Mouse (Mus musculus): ENCODE data around the gene Atp9a. TPM values are rescaled to one million over a fixed set of nuclear protein-coding genes. Genes with fewer than 3 reads are reported as not detected.
A peak's percentile ranks its signal among the peaks of the same experiment; 100 is the strongest.

The Atp9a gene
- polyA plus RNA-seq, 1 experiment from 2014 or later, result 21.2 TPM

DNA sequence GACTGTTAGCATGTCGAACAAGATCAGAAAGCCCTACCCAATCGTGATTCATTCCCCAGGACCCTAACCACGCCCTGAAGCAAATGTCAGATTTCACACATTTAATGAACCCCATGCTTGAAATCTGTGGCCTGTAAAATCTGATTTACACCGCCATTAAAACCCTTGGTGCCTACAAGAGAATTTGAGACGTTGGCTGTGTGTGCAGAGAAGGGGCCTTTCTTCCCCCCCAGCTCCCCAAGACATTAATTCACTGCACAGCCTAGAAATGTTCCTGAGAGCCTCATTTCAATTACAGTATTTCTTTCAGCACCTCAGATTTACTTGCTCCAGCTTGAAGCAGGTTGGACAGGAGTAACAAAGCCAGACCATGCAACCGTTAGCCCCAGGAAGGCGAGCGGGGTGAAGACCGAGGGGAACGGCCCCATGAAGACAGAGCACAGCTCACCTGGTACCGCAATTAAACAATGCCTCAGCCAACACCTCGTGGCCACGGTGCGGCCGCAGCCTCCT is 123.9 kb downstream of the Atp9a start:
- H3K27ac ChIP-seq, result peak overlapping the region; percentile 88
- H3K9ac ChIP-seq (replicated peaks), result no peak overlapping the region
- H3K4me1 ChIP-seq (replicated peaks), result peaks cover 47% of the 10 kb centered on the region
- H3K4me2 ChIP-seq, result peak overlapping the region; percentile 23; the same call in 1 of the 2 replicates
- no peaks in the 10 kb centered on the region for H3K36me3 ChIP-seq
- H3K27me3 ChIP-seq, result no peaks in the 10 kb centered on the region
- peaks cover 6% of the 10 kb centered on the region; the same call in 1 of the 2 replicates for H3K9me3 ChIP-seq
- peak; percentile 69; the same call in 1 of the 2 replicates for ATAC-seq (ENCODE audit: insufficient number of reproducible peaks, insufficient read depth, low FRiP score, low TSS enrichment, low read depth)
- WGBS, result 14% methylated on average over 15 of the region's 15 CpGs
- H3K4me3 ChIP-seq (replicated peaks), result no peak overlapping the region

DNA sequence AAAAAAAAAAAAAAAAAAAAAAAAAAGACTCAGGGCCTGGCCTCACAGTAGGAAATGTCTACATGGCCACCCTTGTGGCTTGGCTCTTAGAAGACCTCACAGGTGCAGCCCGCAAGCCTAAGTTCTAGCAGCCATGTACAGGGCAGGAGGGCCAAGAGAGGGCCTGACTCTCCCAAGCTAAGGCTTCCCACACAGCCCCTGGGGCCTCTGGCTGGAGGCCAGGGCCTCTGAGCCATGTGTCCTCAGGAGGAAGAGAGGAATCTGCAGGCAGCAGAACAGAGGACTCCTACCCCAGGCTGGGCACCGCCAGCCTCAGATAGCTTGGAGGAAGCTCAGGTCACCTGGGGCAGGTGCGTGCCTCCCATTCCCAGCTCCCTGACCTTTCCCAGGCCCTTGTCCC is 127.0 kb downstream of the Atp9a start:
- no peak overlapping the region for H3K27ac ChIP-seq
- no peak overlapping the region for H3K4me3 ChIP-seq (replicated peaks)
- no peaks in the 10 kb centered on the region for H3K27me3 ChIP-seq
- no peak for ATAC-seq (ENCODE audit: insufficient number of reproducible peaks, insufficient read depth, low FRiP score, low TSS enrichment, low read depth)
- no peaks in the 10 kb centered on the region for H3K36me3 ChIP-seq
- H3K9me3 ChIP-seq, result no peaks in the 10 kb centered on the region
- WGBS, result 91% methylated on average over 3 of the region's 3 CpGs
- no peak overlapping the region for H3K4me2 ChIP-seq
- peaks cover 64% of the 10 kb centered on the region for H3K4me1 ChIP-seq (replicated peaks)
- no peak overlapping the region for H3K9ac ChIP-seq (replicated peaks)

DNA sequence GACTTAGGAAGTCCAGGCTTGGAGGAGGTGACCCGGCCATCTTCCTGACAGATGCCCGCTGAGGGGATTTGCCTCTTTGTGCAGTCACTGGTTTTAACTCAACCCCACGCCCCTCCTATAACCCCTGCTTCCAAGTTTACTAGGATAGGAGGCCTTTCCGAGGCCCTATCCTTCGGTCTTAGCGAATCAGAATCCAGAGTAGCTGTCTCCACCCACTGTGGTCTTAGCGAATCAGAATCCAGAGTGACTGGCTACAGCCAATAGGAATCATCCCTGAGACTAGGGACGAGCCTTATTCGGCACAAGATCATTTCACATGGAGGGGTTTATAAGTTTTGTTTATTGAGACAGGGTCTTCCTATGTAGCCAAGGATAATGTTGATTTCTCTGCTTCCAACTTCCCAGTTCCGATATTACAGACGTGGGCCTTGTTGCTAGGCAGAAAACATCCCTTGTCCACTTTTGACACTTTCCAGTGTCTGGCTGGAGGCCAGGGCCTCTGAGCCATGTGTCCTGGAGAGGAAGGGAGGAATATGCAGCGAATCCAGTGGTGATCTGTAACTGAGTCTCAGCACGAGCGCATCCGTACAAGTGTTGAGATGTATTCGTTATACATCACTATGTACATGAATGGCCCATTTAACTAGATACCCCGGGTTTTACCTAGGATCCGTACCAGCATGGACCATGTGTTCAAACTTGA is 127.9 kb downstream of the Atp9a start:
- H3K4me1 ChIP-seq (replicated peaks), result peaks cover 73% of the 10 kb centered on the region
- H3K9me3 ChIP-seq, result no peaks in the 10 kb centered on the region
- H3K36me3 ChIP-seq, result no peaks in the 10 kb centered on the region
- H3K4me2 ChIP-seq, result 0 out of 2 replicates have a peak overlapping the region, but pooled peaks have one; percentile 26
- ATAC-seq (ENCODE audit: insufficient number of reproducible peaks, insufficient read depth, low FRiP score, low TSS enrichment, low read depth), result no peak
- H3K9ac ChIP-seq (replicated peaks), result no peak overlapping the region
- 72% methylated on average over 18 of the region's 18 CpGs for WGBS
- H3K4me3 ChIP-seq (replicated peaks), result no peak overlapping the region
- H3K27me3 ChIP-seq, result peaks cover 5% of the 10 kb centered on the region
- peak overlapping the region; percentile 47; the same call in 1 of the 2 replicates for H3K27ac ChIP-seq

DNA sequence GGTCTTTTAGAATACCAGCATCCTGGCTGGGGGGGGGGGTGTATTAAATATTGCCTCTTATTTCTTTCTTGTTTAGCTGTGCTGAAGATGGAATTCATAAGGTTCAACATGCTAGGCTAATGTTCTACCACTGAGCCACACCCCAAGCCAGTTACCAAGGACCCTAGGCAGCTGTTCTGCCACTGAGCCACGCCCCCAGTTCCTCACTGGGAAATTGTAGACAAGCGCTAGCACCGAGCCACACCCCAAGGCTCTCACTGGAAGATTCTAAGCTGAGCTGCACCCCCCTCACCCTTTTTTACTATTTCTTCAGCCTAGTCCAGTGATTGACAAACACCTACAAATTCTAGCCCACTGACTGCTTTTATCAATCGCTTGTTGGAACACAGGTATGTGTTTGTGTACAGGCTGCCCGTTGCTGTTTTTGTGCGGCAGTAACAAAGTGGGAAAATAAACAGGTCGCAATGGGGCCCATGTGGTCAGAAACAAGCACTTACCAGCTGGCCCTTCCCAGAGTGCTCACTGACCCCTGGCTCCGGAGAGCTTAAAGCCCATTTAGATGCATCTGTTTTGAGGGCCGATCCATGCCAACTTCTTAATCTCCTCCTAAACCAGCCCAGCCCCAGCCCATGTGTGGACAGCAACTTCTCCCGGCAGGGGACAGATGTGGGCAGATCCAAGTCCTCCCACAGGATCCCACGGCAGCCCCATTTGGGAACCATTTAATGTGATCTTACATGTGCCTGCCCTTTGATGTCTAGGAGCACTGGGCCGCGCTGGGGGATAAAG is 128.9 kb downstream of the Atp9a start:
- Histone ChIP-seq H3K9ac (replicated peaks) (no peak overlapping the region), H3K4me3 (replicated peaks) (no peak overlapping the region), H3K27ac (peak overlapping the region; percentile 50; the same call in 1 of the 2 replicates), H3K9me3 (no peaks in the 10 kb centered on the region), H3K27me3 (peaks cover 5% of the 10 kb centered on the region), H3K36me3 (no peaks in the 10 kb centered on the region), H3K4me1 (replicated peaks) (peaks cover 71% of the 10 kb centered on the region), H3K4me2 (peak overlapping the region; percentile 26; the same call in 1 of the 2 replicates)
- 22% methylated on average over 13 of the region's 13 CpGs for WGBS
- no peak for ATAC-seq (ENCODE audit: insufficient number of reproducible peaks, insufficient read depth, low FRiP score, low TSS enrichment, low read depth)

DNA sequence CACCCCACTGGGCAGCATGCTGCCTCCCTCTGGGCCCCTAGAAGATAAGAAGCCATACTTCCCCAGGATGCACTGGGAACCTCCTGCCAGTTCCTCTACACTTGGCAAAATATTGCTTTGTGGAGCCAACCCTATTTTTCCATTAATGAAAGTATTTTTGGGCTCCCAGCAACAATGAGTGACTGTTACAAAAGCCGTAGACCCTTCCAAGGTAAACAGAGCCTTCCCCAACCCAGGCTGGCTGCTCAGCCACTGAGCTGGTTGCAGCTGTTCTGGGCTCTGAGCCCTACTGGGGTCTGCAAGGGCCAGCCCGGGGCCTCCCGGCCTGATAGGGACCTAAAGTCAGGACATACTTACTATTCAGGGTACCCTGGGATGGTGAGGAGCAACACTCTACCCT is 131.3 kb downstream of the Atp9a start:
- no peak overlapping the region for H3K4me2 ChIP-seq
- no peak overlapping the region for H3K4me3 ChIP-seq (replicated peaks)
- peaks cover 57% of the 10 kb centered on the region for H3K4me1 ChIP-seq (replicated peaks)
- no peaks in the 10 kb centered on the region for H3K36me3 ChIP-seq
- 74% methylated on average over 3 of the region's 3 CpGs for WGBS
- H3K27me3 ChIP-seq, result peaks cover 7% of the 10 kb centered on the region
- 0 out of 2 replicates have a peak overlapping the region, but pooled peaks have one; percentile 41 for H3K27ac ChIP-seq
- no peaks in the 10 kb centered on the region for H3K9me3 ChIP-seq
- no peak overlapping the region for H3K9ac ChIP-seq (replicated peaks)
- ATAC-seq (ENCODE audit: insufficient number of reproducible peaks, insufficient read depth, low FRiP score, low TSS enrichment, low read depth), result no peak

DNA sequence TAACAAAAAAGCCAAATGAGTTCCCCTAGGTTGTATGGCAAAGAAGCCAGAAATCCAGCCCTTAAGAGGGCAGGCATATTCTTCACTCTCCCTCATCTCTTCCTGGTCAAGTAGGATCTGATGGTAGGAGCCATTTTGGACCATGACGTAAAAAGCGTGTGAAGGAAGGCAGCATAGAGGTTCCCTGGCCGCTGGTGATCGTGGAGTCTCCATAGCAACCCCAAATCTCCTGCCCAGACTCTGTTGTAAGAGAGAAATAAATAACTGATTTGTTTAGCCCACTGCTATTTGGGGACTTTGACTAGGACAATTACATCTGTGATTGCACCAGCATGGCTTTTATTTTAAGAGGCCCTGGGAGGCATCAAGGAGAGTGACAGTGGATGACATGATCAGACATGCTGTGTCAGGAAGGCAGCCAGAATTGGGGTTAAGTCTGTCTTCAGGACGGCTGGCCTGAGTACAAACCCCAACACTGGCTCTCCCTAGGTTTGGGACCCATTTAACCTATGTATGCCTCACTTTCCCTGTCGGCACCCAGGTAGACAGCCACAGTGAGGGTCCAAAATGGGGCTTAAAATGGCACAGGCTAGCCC is 132.5 kb downstream of the Atp9a start:
- H3K9ac ChIP-seq (replicated peaks), result no peak overlapping the region
- no peak overlapping the region for H3K4me3 ChIP-seq (replicated peaks)
- H3K4me2 ChIP-seq, result no peak overlapping the region
- no peak overlapping the region for H3K27ac ChIP-seq
- WGBS, result 54% methylated on average over 6 of the region's 6 CpGs
- H3K9me3 ChIP-seq, result no peaks in the 10 kb centered on the region
- no peak for ATAC-seq (ENCODE audit: insufficient number of reproducible peaks, insufficient read depth, low FRiP score, low TSS enrichment, low read depth)
- no peaks in the 10 kb centered on the region for H3K36me3 ChIP-seq
- peaks cover 7% of the 10 kb centered on the region for H3K27me3 ChIP-seq
- peaks cover 53% of the 10 kb centered on the region for H3K4me1 ChIP-seq (replicated peaks)

DNA sequence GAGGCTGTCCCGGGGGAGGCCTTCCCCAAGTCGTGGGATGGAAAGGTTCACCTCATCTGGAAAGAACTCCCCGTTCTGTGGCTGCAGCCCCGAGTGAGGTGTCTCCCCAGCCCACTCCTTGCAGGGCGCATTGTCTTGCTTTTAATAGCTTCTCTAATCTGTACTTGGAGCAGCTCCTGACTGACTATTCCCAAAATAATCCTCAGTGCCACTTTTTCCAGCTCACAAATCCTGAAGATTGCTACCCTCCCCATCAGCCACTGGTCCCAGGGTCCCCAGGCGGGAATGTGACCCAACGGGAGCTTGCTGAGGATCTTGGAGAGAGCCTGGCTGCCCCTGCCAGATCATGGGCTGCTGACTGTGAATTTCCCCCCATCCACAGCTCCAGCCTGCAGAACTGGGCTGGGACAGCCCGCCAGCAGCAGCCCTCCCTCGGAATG is 134.1 kb downstream of the Atp9a start:
- no peaks in the 10 kb centered on the region for H3K36me3 ChIP-seq
- peaks cover 57% of the 10 kb centered on the region for H3K4me1 ChIP-seq (replicated peaks)
- H3K4me3 ChIP-seq (replicated peaks), result no peak overlapping the region
- no peak for ATAC-seq (ENCODE audit: insufficient number of reproducible peaks, insufficient read depth, low FRiP score, low TSS enrichment, low read depth)
- H3K27ac ChIP-seq, result no peak overlapping the region
- no peaks in the 10 kb centered on the region for H3K9me3 ChIP-seq
- 62% methylated on average over 9 of the region's 9 CpGs for WGBS
- H3K4me2 ChIP-seq, result no peak overlapping the region
- no peak overlapping the region for H3K9ac ChIP-seq (replicated peaks)
- peaks cover 13% of the 10 kb centered on the region for H3K27me3 ChIP-seq

DNA sequence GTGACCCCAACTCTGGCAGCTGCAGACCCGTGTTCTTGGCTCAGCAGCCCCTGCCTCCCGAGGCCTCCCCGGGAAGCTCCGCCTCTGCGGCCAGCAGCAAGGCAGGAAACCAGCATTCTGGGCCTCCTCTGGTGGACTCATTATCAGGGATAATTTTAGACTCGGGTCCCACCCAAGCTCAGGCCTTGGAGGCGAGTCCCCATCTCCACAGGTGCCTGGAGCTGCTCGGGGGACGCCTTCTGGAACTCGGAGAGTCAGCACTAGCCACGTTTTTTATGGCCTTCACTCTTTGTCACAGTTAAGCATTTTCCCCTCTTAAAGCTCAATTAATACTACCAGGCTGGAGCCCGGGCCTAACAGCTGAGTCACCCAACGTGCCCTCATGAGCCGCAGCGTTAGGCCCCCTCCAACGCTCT is 137.5 kb downstream of the Atp9a start:
- ATAC-seq (ENCODE audit: insufficient number of reproducible peaks, insufficient read depth, low FRiP score, low TSS enrichment, low read depth), result no peak; the same call in 1 of the 2 replicates
- H3K9me3 ChIP-seq, result no peaks in the 10 kb centered on the region
- no peaks in the 10 kb centered on the region for H3K36me3 ChIP-seq
- H3K4me1 ChIP-seq (replicated peaks), result peaks cover 67% of the 10 kb centered on the region
- no peak overlapping the region for H3K9ac ChIP-seq (replicated peaks)
- H3K27me3 ChIP-seq, result peaks cover 42% of the 10 kb centered on the region
- no peak overlapping the region; the same call in 1 of the 2 replicates for H3K4me2 ChIP-seq
- 12% methylated on average over 16 of the region's 16 CpGs for WGBS
- peak overlapping the region; percentile 79 for H3K27ac ChIP-seq
- no peak overlapping the region for H3K4me3 ChIP-seq (replicated peaks)

DNA sequence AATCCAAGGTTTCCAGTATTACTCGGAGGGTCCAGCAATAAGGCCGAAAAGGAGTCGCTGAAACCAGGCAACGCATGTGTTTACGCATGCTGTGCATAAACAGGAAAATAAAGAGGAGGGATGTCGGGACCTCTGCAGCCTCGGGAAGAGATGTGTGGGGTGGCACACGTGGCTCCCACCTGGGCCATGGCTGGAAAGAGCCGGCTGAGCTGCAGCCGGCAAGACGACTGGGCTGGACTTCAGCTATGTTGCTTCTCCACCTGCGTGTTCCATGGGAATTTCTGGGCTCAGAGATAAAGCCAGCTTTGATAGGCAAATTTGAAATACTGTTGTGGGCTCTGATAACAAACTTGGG is 139.8 kb downstream of the Atp9a start:
- Histone ChIP-seq H3K9ac (replicated peaks) (peak overlapping the region; percentile 37; the same call in 1 of the 2 replicates), H3K27me3 (peaks cover 55% of the 10 kb centered on the region), H3K36me3 (no peaks in the 10 kb centered on the region), H3K4me1 (replicated peaks) (peaks cover 57% of the 10 kb centered on the region), H3K9me3 (no peaks in the 10 kb centered on the region), H3K4me3 (replicated peaks) (no peak overlapping the region), H3K27ac (peak overlapping the region; percentile 94), H3K4me2 (peak overlapping the region; percentile 80)
- ATAC-seq (ENCODE audit: insufficient number of reproducible peaks, insufficient read depth, low FRiP score, low TSS enrichment, low read depth), result no peak
- WGBS, result 17% methylated on average over 12 of the region's 12 CpGs

DNA sequence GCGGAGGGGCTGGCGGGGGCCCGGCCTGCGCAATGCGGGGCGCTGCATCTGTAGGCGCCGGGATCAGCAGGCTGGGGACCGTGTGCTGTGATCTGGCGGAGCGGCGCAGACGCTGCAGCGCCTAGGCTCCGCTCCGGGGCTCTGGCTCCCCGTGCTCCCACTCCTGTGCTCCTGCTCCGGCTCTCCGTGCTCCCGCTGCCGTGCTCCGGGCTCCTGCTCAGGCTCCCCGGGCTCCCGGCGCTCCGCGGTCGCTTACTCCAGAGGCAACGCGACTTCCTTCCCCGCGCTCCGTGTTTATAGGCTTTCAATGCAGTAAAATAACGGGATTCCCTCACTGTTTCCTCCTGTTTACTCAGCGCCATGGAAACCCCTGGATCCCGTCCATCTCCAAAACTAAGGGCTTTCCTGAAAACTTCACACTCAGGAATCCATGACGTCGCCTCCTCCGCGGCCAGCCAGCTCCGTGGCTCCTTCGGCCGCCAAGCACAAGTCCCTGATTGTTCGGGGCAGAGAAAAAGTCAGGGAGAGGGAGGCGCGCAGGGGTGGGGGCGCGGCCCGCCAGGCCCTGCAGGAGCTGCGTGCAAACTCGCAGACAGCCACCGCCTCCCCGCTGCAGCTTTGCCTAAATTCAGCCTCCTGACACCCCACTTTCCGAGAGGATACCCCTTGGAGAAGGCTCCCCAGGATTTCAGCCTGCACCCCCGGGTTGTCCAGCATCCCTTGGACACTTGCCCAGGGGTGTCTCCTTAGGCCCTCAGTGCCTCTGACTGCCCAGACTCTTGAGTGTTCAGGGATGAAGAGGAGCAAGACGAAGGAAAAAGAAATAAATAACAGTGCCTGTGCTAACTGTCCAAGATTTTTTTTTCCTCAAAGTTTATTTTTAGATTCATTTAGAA is 140.5 kb downstream of the Atp9a start, which contains the start of gene Nfatc2:
Nfatc2 (minus strand) TSS at position 167 of the 896 bp plus-strand sequence.
- Histone ChIP-seq H3K27ac (peak within 1 kb of the TSS; percentile 94), H3K4me2 (peak within 1 kb of the TSS; percentile 80), H3K4me1 (replicated peaks) (peaks cover 57% of the 10 kb centered on the region), H3K27me3 (peaks cover 55% of the 10 kb centered on the region), H3K9me3 (no peaks in the 10 kb centered on the region), H3K4me3 (replicated peaks) (peak within 1 kb of the TSS; percentile 57), H3K36me3 (no peaks in the 10 kb centered on the region), H3K9ac (replicated peaks) (peak within 1 kb of the TSS; percentile 70)
- peak; percentile 60 for ATAC-seq (ENCODE audit: insufficient number of reproducible peaks, insufficient read depth, low FRiP score, low TSS enrichment, low read depth)
- WGBS, result under 1% methylated on average over 56 of the region's 56 CpGs

All from limb, embryonic 12.5 days (tissue).